Mouse (Mus musculus): ENCODE results near the gene Add2.

DNA sequence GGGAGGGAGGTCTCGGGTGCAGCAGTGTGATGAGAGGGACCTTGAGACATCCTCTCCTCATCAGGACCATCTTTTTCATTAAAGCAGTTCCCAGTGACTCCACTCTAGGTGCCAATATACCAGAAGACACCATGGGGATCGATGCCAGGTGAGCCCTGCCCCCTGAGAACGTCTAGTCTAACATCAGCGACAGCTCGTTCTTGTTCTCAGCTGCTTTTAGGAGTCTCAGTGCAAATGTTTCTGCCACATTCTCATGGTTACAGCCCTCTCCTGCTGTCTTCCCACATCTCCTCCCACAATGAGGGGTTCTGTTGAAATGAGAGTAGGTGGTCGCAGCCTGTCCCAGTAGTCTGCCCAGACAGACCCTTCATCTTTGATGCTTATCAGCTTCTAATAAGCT, 38.2 kb downstream of the Add2 start:
- no peak for TF ChIP-seq CTCF (IDR thresholded peaks at IDR 0.05; ENCODE audit: borderline replicate concordance, insufficient read depth, low read length)
- TF ChIP-seq POLR2A (IDR thresholded peaks at IDR 0.05; ENCODE audit: low read depth, low read length): no peak

Data from embryonic fibroblast, embryonic 13.5 days (primary cell).